ENCODE assay signal across 8 mouse cellular contexts in genomic region chr6:29388052-29388518, GRCm38 (mm10). TPM values are rescaled to one million over a fixed set of nuclear protein-coding genes. Genes with fewer than 3 reads are reported as not detected.
DNase-seq lines count a peak whose midpoint lies in the region; ATAC-seq and TF ChIP-seq lines count a peak whose summit lies in the region.

TSS of gene Opn1sw (minus strand) at chr6:29388468.

- no peaks in the 10 kb centered on the region for H3K79me2 ChIP-seq in CH12.LX (replicated peaks; ENCODE audit: control insufficient read depth, extremely low read depth, insufficient read depth, poor library complexity, severe bottlenecking)

- H3K9me3 ChIP-seq in heart, embryonic 10.5 days: no peaks in the 10 kb centered on the region
- H3K9me3 ChIP-seq in CH12.LX (replicated peaks; ENCODE audit: low read length): no peaks in the 10 kb centered on the region
- H3K9me3 ChIP-seq in embryonic facial prominence, embryonic 13.5 days: no peaks in the 10 kb centered on the region
- H3K9me3 ChIP-seq in intestine, embryonic 14.5 days (ENCODE audit: control insufficient read depth, low read length): no peaks in the 10 kb centered on the region
- H3K9me3 ChIP-seq in lung, embryonic 15.5 days: no peaks in the 10 kb centered on the region

- TF ChIP-seq RAD21 in CH12.LX (IDR thresholded peaks at IDR 0.05; ENCODE audit: low read depth, low read length): no peak

- H3K4me3 ChIP-seq in heart, embryonic 10.5 days: peak within 1 kb of the TSS; percentile 59
- H3K4me3 ChIP-seq in CH12.LX (replicated peaks in 1 of 3; ENCODE audit: low read depth in 2 of 3, low read length in 2 of 3, poor library complexity in 1 of 3): peak within 1 kb of the TSS; percentile 70 to 81 (median 78)
- H3K4me3 ChIP-seq in embryonic facial prominence, embryonic 13.5 days: peak within 1 kb of the TSS; percentile 42
- H3K4me3 ChIP-seq in intestine, embryonic 14.5 days (ENCODE audit: low read depth, low read length): peak within 1 kb of the TSS; percentile 34
- peak within 1 kb of the TSS; percentile 46 for H3K4me3 ChIP-seq in lung, embryonic 15.5 days

- H3K4me2 ChIP-seq in CH12.LX (ENCODE audit: insufficient read depth, low read depth, poor library complexity, severe bottlenecking): peak within 1 kb of the TSS; percentile 83
- H3K4me2 ChIP-seq in embryonic facial prominence, embryonic 13.5 days: peak within 1 kb of the TSS; percentile 58
- peak within 1 kb of the TSS; percentile 51 for H3K4me2 ChIP-seq in intestine, embryonic 14.5 days (ENCODE audit: low read length)
- H3K4me2 ChIP-seq in lung, embryonic 15.5 days: peak within 1 kb of the TSS; percentile 65

- dilution Hi-C loops in CH12.LX (cut with MboI; ENCODE audit: extremely low pct_ligation_motif_present, extremely low pct_unique_long_range_greater_than_20kb, low sequenced_read_pairs): no loop called here

- no peak for TF ChIP-seq EP300 in CH12.LX (IDR thresholded peaks at IDR 0.05; ENCODE audit: low read length)

- peak within 1 kb of the TSS; percentile 7 for H3K27ac ChIP-seq in heart, embryonic 10.5 days
- H3K27ac ChIP-seq in CH12.LX (ENCODE audit: insufficient read depth, low read depth): peak within 1 kb of the TSS; percentile 24; the same call in 1 of the 2 replicates
- H3K27ac ChIP-seq in embryonic facial prominence, embryonic 13.5 days: peak within 1 kb of the TSS; percentile 66
- H3K27ac ChIP-seq in intestine, embryonic 14.5 days (ENCODE audit: low read depth): no peak within 1 kb of the TSS
- H3K27ac ChIP-seq in lung, embryonic 15.5 days: peak within 1 kb of the TSS; percentile 82

- H3K27me3 ChIP-seq in heart, embryonic 10.5 days (ENCODE audit: insufficient read depth, poor library complexity, severe bottlenecking): no peaks in the 10 kb centered on the region
- H3K27me3 ChIP-seq in CH12.LX (replicated peaks): peaks cover 23% of the 10 kb centered on the region
- H3K27me3 ChIP-seq in embryonic facial prominence, embryonic 13.5 days: 0 out of 2 replicates have a peak, but pooled peaks cover 3% of the 10 kb centered on the region
- H3K27me3 ChIP-seq in intestine, embryonic 14.5 days (replicated peaks; ENCODE audit: control insufficient read depth, insufficient read depth, low read length): 0 out of 2 replicates have a peak, but pooled peaks cover 4% of the 10 kb centered on the region
- peaks cover 4% of the 10 kb centered on the region; the same call in 1 of the 2 replicates for H3K27me3 ChIP-seq in lung, embryonic 15.5 days

- TF ChIP-seq POLR2A in CH12.LX (IDR thresholded peaks at IDR 0.05; ENCODE audit: low read depth, low read length): peak; percentile 65

- intact Hi-C loops in heart, postnatal 14 days (cut with DNase I): no loop called here

- 4% methylated on average over 12 of the region's 12 CpGs for WGBS in heart, embryonic 10.5 days
- WGBS in embryonic facial prominence, embryonic 13.5 days: 3% methylated on average over 12 of the region's 12 CpGs
- WGBS in intestine, embryonic 14.5 days: 5% methylated on average over 12 of the region's 12 CpGs
- WGBS in lung, embryonic 15.5 days: 1% methylated on average over 12 of the region's 12 CpGs

- TF ChIP-seq CTCF in CH12.LX (conservative IDR thresholded peaks at IDR 0.05 in 1 of 2, IDR thresholded peaks at IDR 0.05 in 1 of 2; ENCODE audit: low read depth in 2 of 2, low read length in 2 of 2): no peak

- H3K9ac ChIP-seq in CH12.LX (ENCODE audit: insufficient read depth, low read depth): peak within 1 kb of the TSS; percentile 49
- peak within 1 kb of the TSS; percentile 47; the same call in 1 of the 2 replicates for H3K9ac ChIP-seq in embryonic facial prominence, embryonic 13.5 days
- H3K9ac ChIP-seq in intestine, embryonic 14.5 days (ENCODE audit: low read length): 0 out of 2 replicates have a peak within 1 kb of the TSS, but pooled peaks have one; percentile 10
- peak within 1 kb of the TSS; percentile 29 for H3K9ac ChIP-seq in lung, embryonic 15.5 days

- in situ Hi-C loops in CH12.LX (cut with MboI; ENCODE audit: low pct_ligation_motif_present, low pct_unique_long_range_greater_than_20kb, low sequenced_read_pairs): loop anchor here (25.0 kb wide), 1 partner anchor 249 kb away; no protein-coding TSS in a partner anchor

- peak; percentile 56 for ATAC-seq in embryonic facial prominence, embryonic 13.5 days (ENCODE audit: insufficient number of reproducible peaks, insufficient read depth, low FRiP score, low TSS enrichment, low read depth)
- ATAC-seq in intestine, embryonic 14.5 days (replicated peaks; ENCODE audit: low FRiP score, low TSS enrichment, low read depth): peak; percentile 61
- peak; percentile 81 for ATAC-seq in lung, embryonic 15.5 days (ENCODE audit: borderline replicate concordance, extremely low read depth, low FRiP score, low TSS enrichment)

- H3K4me1 ChIP-seq in heart, embryonic 10.5 days: peaks cover 35% of the 10 kb centered on the region
- H3K4me1 ChIP-seq in CH12.LX (ENCODE audit: control insufficient read depth in 1 of 2, insufficient read depth in 2 of 2): peaks cover 2 to 27% of the 10 kb centered on the region in 2 experiments; a peak in 2 of 4 replicates
- H3K4me1 ChIP-seq in embryonic facial prominence, embryonic 13.5 days: peaks cover 29% of the 10 kb centered on the region
- peaks cover 4% of the 10 kb centered on the region; the same call in 1 of the 2 replicates for H3K4me1 ChIP-seq in intestine, embryonic 14.5 days (replicated peaks; ENCODE audit: control insufficient read depth, insufficient read depth, low read length)
- H3K4me1 ChIP-seq in lung, embryonic 15.5 days: peaks cover 23% of the 10 kb centered on the region

- peak; percentile 91 for DNase-seq in heart, embryonic 10.5 days (ENCODE audit: low spot score)
- no peak for DNase-seq in heart, postnatal 14 days
- peak; percentile 80 for DNase-seq in CH12.LX (ENCODE audit: extremely low read depth)
- DNase-seq in intestine, embryonic 14.5 days (ENCODE audit: low spot score): no peak
- DNase-seq in adipocyte (ENCODE audit: low spot score): no peak
- DNase-seq in layer of hippocampus, postnatal 36 days: no peak

- H3K36me3 ChIP-seq in heart, embryonic 10.5 days: no peaks in the 10 kb centered on the region
- no peaks in the 10 kb centered on the region for H3K36me3 ChIP-seq in CH12.LX (replicated peaks in 1 of 2; ENCODE audit: control insufficient read depth in 1 of 2, insufficient read depth in 1 of 2, low read length in 1 of 2)
- no peaks in the 10 kb centered on the region for H3K36me3 ChIP-seq in embryonic facial prominence, embryonic 13.5 days
- H3K36me3 ChIP-seq in intestine, embryonic 14.5 days (ENCODE audit: control insufficient read depth, insufficient read depth, low read length): no peaks in the 10 kb centered on the region
- no peaks in the 10 kb centered on the region for H3K36me3 ChIP-seq in lung, embryonic 15.5 days

TF ChIP-seq in CH12.LX, 34 proteins besides CTCF, POLR2A, EP300 and RAD21 (continues in another document):
- TF ChIP-seq MAX (IDR thresholded peaks at IDR 0.05; ENCODE audit: low read length) (peak; percentile 44; the same call in 1 of the 2 replicates), MEF2A (IDR thresholded peaks at IDR 0.05; ENCODE audit: borderline replicate concordance, low read depth, low read length) (no peak), CHD2 (IDR thresholded peaks at IDR 0.05; ENCODE audit: low read length) (peak; percentile 32; the same call in 1 of the 2 replicates), E2F4 (IDR thresholded peaks at IDR 0.05; ENCODE audit: insufficient replicate concordance, low read depth, low read length) (no peak), TBP (conservative IDR thresholded peaks at IDR 0.05; ENCODE audit: low read depth, low read length) (no peak), TCF12 (IDR thresholded peaks at IDR 0.05; ENCODE audit: low read depth, low read length) (peak; percentile 38; the same call in 1 of the 2 replicates), KAT2A (IDR thresholded peaks at IDR 0.05; ENCODE audit: insufficient replicate concordance, low read length) (no peak), RCOR1 (conservative IDR thresholded peaks at IDR 0.05; ENCODE audit: low read depth, low read length) (no peak), ZKSCAN1 (IDR thresholded peaks at IDR 0.05; ENCODE audit: borderline replicate concordance, low read depth, low read length) (no peak), HCFC1 (IDR thresholded peaks at IDR 0.05; ENCODE audit: low read depth, low read length) (0 out of 2 replicates have a peak, but pooled peaks have one; percentile 21), BHLHE40 (IDR thresholded peaks at IDR 0.05; ENCODE audit: low read depth, low read length) (0 out of 2 replicates have a peak, but pooled peaks have one; percentile 19), JUND (conservative IDR thresholded peaks at IDR 0.05; ENCODE audit: low read depth, low read length) (no peak), MAZ (IDR thresholded peaks at IDR 0.05; ENCODE audit: low read depth, low read length) (no peak), MYC (IDR thresholded peaks at IDR 0.05; ENCODE audit: low read depth, low read length) (peak; percentile 36; the same call in 1 of the 2 replicates), NELFE (IDR thresholded peaks at IDR 0.05; ENCODE audit: low read depth, low read length) (0 out of 2 replicates have a peak, but pooled peaks have one; percentile 33), SIN3A (IDR thresholded peaks at IDR 0.05; ENCODE audit: low read length) (no peak; the same call in 1 of the 2 replicates), ZNF384 (IDR thresholded peaks at IDR 0.05; ENCODE audit: low read depth, low read length) (no peak), IRF4 (IDR thresholded peaks at IDR 0.05; ENCODE audit: low read depth, low read length) (no peak), POLR2AphosphoS2 (IDR thresholded peaks at IDR 0.05; ENCODE audit: low read depth, low read length) (no peak), USF2 (conservative IDR thresholded peaks at IDR 0.05; ENCODE audit: low read depth, low read length) (no peak), USF1 (IDR thresholded peaks at IDR 0.05; ENCODE audit: low read depth, low read length) (no peak), SMC3 (IDR thresholded peaks at IDR 0.05; ENCODE audit: low read depth, low read length) (no peak), UBTF (IDR thresholded peaks at IDR 0.05; ENCODE audit: low read depth, low read length) (no peak), ETS1 (conservative IDR thresholded peaks at IDR 0.05; ENCODE audit: low read depth, low read length) (no peak)

RNA-seq across cellular contexts. Expression of gene Opn1sw, which starts in this region (rescaled TPM):
- 0.11 and 0.37 TPM in 2 replicates for polyA plus RNA-seq in heart, embryonic 10.5 days (2016; fragmentation: Nextera tagmentation; extraction: Ambion mirVana)
- not detected for total RNA-seq in heart, postnatal 14 days (2021)
- total RNA-seq in CH12.LX (2012; rRNA removed) (0.13 TPM in 1 of 2 replicates, not detected in the other), CH12.LX (2014; rRNA removed) (not detected in 2 replicates)
- not detected in 2 replicates for polyA plus RNA-seq in CH12.LX (2012; ENCODE audit: insufficient read length, low read depth)
- 0.70 and 1.0 TPM in 2 replicates for polyA plus RNA-seq in embryonic facial prominence, embryonic 13.5 days (2015; fragmentation: Nextera tagmentation; extraction: Ambion mirVana)
- polyA plus RNA-seq in intestine, embryonic 14.5 days (2014; fragmentation: Nextera tagmentation; extraction: Ambion mirVana): 0.41 and 0.69 TPM in 2 replicates
- polyA plus RNA-seq in lung, embryonic 15.5 days (2015; fragmentation: Nextera tagmentation; extraction: Ambion mirVana): 0.44 and 0.77 TPM in 2 replicates
- not detected for total RNA-seq in layer of hippocampus, postnatal 36 days (2021)

Comparison
In these comparisons a context has a peak if more than half of its experiments do, and no peak if none do; other contexts are left out.
1. Peak in DNase-seq, H3K4me3 ChIP-seq and H3K27ac ChIP-seq in heart, embryonic 10.5 days; RNA of the gene not detected or under 1 TPM.
2. Peak in DNase-seq, H3K4me3 ChIP-seq, H3K27ac ChIP-seq, H3K9ac ChIP-seq and H3K4me2 ChIP-seq in CH12.LX; RNA of the gene not detected or under 1 TPM.
3. Peak in ATAC-seq, H3K4me3 ChIP-seq, H3K9ac ChIP-seq and H3K4me2 ChIP-seq in intestine, embryonic 14.5 days; RNA of the gene not detected or under 1 TPM.
4. Peak in ATAC-seq, H3K4me3 ChIP-seq, H3K27ac ChIP-seq, H3K9ac ChIP-seq and H3K4me2 ChIP-seq in lung, embryonic 15.5 days; RNA of the gene not detected or under 1 TPM.